Mouse (Mus musculus): ENCODE measurements around the gene Tmem238. TPM values are rescaled to one million over a fixed set of nuclear protein-coding genes. Genes with fewer than 3 reads are reported as not detected.
"Not testable (repeated sequence)": the region's sequence is repeated elsewhere in the genome, so short reads cannot be mapped to it uniquely, and the experiment has no call there.

Tmem238 gene
- polyA plus RNA-seq, 1 experiment from 2014 or later: 23.6 TPM

- DNase-seq: no peak
- Histone ChIP-seq H3K27me3 (ENCODE audit: insufficient read depth, low read length) (no peaks in the 10 kb centered on the region), H3K9me3 (ENCODE audit: low read length) (no peaks in the 10 kb centered on the region), H3K4me1 (ENCODE audit: insufficient read depth) (no peaks in the 10 kb centered on the region), H3K27ac (ENCODE audit: low read depth) (no peak overlapping the region), H3K4me2 (ENCODE audit: low read depth, low read length) (no peak overlapping the region), H3K9ac (replicated peaks) (no peak overlapping the region), H3K4me3 (ENCODE audit: low read depth, low read length) (no peak overlapping the region), H3K36me3 (replicated peaks; ENCODE audit: insufficient read depth, low read length) (no peaks in the 10 kb centered on the region)
- no peak for TF ChIP-seq CTCF (IDR thresholded peaks at IDR 0.05; ENCODE audit: low read depth)
- TF ChIP-seq EP300 (IDR thresholded peaks at IDR 0.05; ENCODE audit: low read depth): no peak
- ATAC-seq: no peak
- 65% methylated on average over 6 of the region's 6 CpGs for WGBS (ENCODE audit: insufficient replicate concordance)
These were observed 32.9 kb upstream of the Tmem238 start for GRCm38 (mm10) chr7:4822162-4822907.

- no peak overlapping the region for H3K9ac ChIP-seq (replicated peaks)
- H3K4me3 ChIP-seq (ENCODE audit: low read depth, low read length): no peak overlapping the region
- H3K4me2 ChIP-seq (ENCODE audit: low read depth, low read length): no peak overlapping the region
- no peaks in the 10 kb centered on the region for H3K36me3 ChIP-seq (replicated peaks; ENCODE audit: insufficient read depth, low read length)
- no peaks in the 10 kb centered on the region for H3K4me1 ChIP-seq (ENCODE audit: insufficient read depth)
- 78% methylated on average over 4 of the region's 4 CpGs for WGBS (ENCODE audit: insufficient replicate concordance)
- no peaks in the 10 kb centered on the region for H3K27me3 ChIP-seq (ENCODE audit: insufficient read depth, low read length)
- ATAC-seq (no peak), DNase-seq (no peak)
- no peaks in the 10 kb centered on the region for H3K9me3 ChIP-seq (ENCODE audit: low read length)
- no peak for TF ChIP-seq CTCF (IDR thresholded peaks at IDR 0.05; ENCODE audit: low read depth)
- TF ChIP-seq EP300 (IDR thresholded peaks at IDR 0.05; ENCODE audit: low read depth): no peak
- H3K27ac ChIP-seq (ENCODE audit: low read depth): no peak overlapping the region
These were observed 32.2 kb upstream of the Tmem238 start for GRCm38 (mm10) chr7:4821690-4822089.

GRCm38 (mm10) chr7:4820925-4821324, 31.5 kb upstream of the Tmem238 start:
- 82% methylated on average over 7 of the region's 7 CpGs for WGBS (ENCODE audit: insufficient replicate concordance)

GRCm38 (mm10) chr7:4816559-4816958, 27.1 kb upstream of the Tmem238 start:
- Histone ChIP-seq H3K27me3 (ENCODE audit: insufficient read depth, low read length) (no peaks in the 10 kb centered on the region), H3K36me3 (replicated peaks; ENCODE audit: insufficient read depth, low read length) (no peaks in the 10 kb centered on the region), H3K9ac (replicated peaks) (no peak overlapping the region), H3K4me2 (ENCODE audit: low read depth, low read length) (no peak overlapping the region), H3K4me3 (ENCODE audit: low read depth, low read length) (no peak overlapping the region), H3K9me3 (ENCODE audit: low read length) (no peaks in the 10 kb centered on the region), H3K27ac (ENCODE audit: low read depth) (no peak overlapping the region), H3K4me1 (ENCODE audit: insufficient read depth) (peaks cover 6% of the 10 kb centered on the region; the same call in 1 of the 2 replicates)
- no peak for TF ChIP-seq CTCF (IDR thresholded peaks at IDR 0.05; ENCODE audit: low read depth)
- TF ChIP-seq EP300 (IDR thresholded peaks at IDR 0.05; ENCODE audit: low read depth): peak; percentile 60; the same call in 1 of the 2 replicates
- no peak for ATAC-seq
- DNase-seq: no peak

More at GRCm38 (mm10) chr7:4820925-4821324, 31.5 kb upstream of the Tmem238 start:
- H3K27me3 ChIP-seq (ENCODE audit: insufficient read depth, low read length); ATAC-seq; H3K9me3 ChIP-seq (ENCODE audit: low read length); H3K4me3 ChIP-seq (ENCODE audit: low read depth, low read length); H3K9ac ChIP-seq (replicated peaks); H3K4me2 ChIP-seq (ENCODE audit: low read depth, low read length); DNase-seq; H3K4me1 ChIP-seq (ENCODE audit: insufficient read depth); H3K27ac ChIP-seq (ENCODE audit: low read depth); H3K36me3 ChIP-seq (replicated peaks; ENCODE audit: insufficient read depth, low read length): not testable (repeated sequence)

- H3K9ac ChIP-seq (replicated peaks): peak overlapping the region; percentile 49
- no peak for DNase-seq
- peaks cover 24% of the 10 kb centered on the region for H3K4me1 ChIP-seq (ENCODE audit: insufficient read depth)
- TF ChIP-seq EP300 (IDR thresholded peaks at IDR 0.05; ENCODE audit: low read depth) (no peak), CTCF (IDR thresholded peaks at IDR 0.05; ENCODE audit: low read depth) (no peak)
- peak overlapping the region; percentile 97 for H3K4me3 ChIP-seq (ENCODE audit: low read depth, low read length)
- WGBS (ENCODE audit: insufficient replicate concordance): 15% methylated on average over 8 of the region's 8 CpGs
- H3K27me3 ChIP-seq (ENCODE audit: insufficient read depth, low read length): no peaks in the 10 kb centered on the region
- H3K9me3 ChIP-seq (ENCODE audit: low read length): no peaks in the 10 kb centered on the region
- peaks cover 28% of the 10 kb centered on the region for H3K36me3 ChIP-seq (replicated peaks; ENCODE audit: insufficient read depth, low read length)
- no peak for ATAC-seq
- peak overlapping the region; percentile 70 for H3K4me2 ChIP-seq (ENCODE audit: low read depth, low read length)
- peak overlapping the region; percentile 98 for H3K27ac ChIP-seq (ENCODE audit: low read depth)
These were observed 23.8 kb upstream of the Tmem238 start for GRCm38 (mm10) chr7:4813105-4813791.

- peak; percentile 97 for ATAC-seq
- TF ChIP-seq CTCF (IDR thresholded peaks at IDR 0.05; ENCODE audit: low read depth): peak; percentile 57
- TF ChIP-seq EP300 (IDR thresholded peaks at IDR 0.05; ENCODE audit: low read depth): peak; percentile 60
- peak within 1 kb of the TSS; percentile 70 for H3K4me2 ChIP-seq (ENCODE audit: low read depth, low read length)
- H3K36me3 ChIP-seq (replicated peaks; ENCODE audit: insufficient read depth, low read length): peaks cover 32% of the 10 kb centered on the region
- peak within 1 kb of the TSS; percentile 97 for H3K4me3 ChIP-seq (ENCODE audit: low read depth, low read length)
- peak within 1 kb of the TSS; percentile 98 for H3K27ac ChIP-seq (ENCODE audit: low read depth)
- H3K9ac ChIP-seq (replicated peaks): peak within 1 kb of the TSS; percentile 99
- no peaks in the 10 kb centered on the region for H3K27me3 ChIP-seq (ENCODE audit: insufficient read depth, low read length)
- DNase-seq: peak; percentile 99
- H3K4me1 ChIP-seq (ENCODE audit: insufficient read depth): peaks cover 26% of the 10 kb centered on the region
- H3K9me3 ChIP-seq (ENCODE audit: low read length): no peaks in the 10 kb centered on the region
- 2% methylated on average over 59 of the region's 62 CpGs for WGBS (ENCODE audit: insufficient replicate concordance)
These were observed 23.0 kb upstream of the Tmem238 start, which contains the start of gene Ube2s for GRCm38 (mm10) chr7:4812303-4813104. TSS of gene Ube2s (minus strand) at chr7:4812590.
